Mouse (Mus musculus) lung, postnatal 14 days (tissue): Measurements from ENCODE around the gene Msh2.
A peak's percentile ranks its signal among the peaks of the same experiment; 100 is the strongest.
"Not testable (repeated sequence)": the region's sequence is repeated elsewhere in the genome, so short reads cannot be mapped to it uniquely, and the experiment has no call there.

Experiments
- DNase-seq: peaks from one replicate; pipeline ENCODE4 v3.0.0; 2021

The Msh2 gene

GRCm38 (mm10) chr17:87671890-87672660, at the start of gene Msh2:
Gene Msh2, plus strand, starts transcription at chr17:87672330.
- peak; percentile 98 for DNase-seq

- DNase-seq = no peak
Measured at GRCm38 (mm10) chr17:87625510-87626086, 46.5 kb upstream of the Msh2 start.

- no peak for DNase-seq
Measured at GRCm38 (mm10) chr17:87628144-87628543, 44.0 kb upstream of the Msh2 start.

GRCm38 (mm10) chr17:87628706-87629105, 43.4 kb upstream of the Msh2 start:
- no peak for DNase-seq

- peak; percentile 55 for DNase-seq
Measured at GRCm38 (mm10) chr17:87637056-87637389, 35.1 kb upstream of the Msh2 start.

GRCm38 (mm10) chr17:87639242-87639641, 32.9 kb upstream of the Msh2 start:
- DNase-seq = no peak

GRCm38 (mm10) chr17:87640272-87640671, 31.9 kb upstream of the Msh2 start:
- DNase-seq = no peak

GRCm38 (mm10) chr17:87641006-87641405, 31.1 kb upstream of the Msh2 start:
- no peak for DNase-seq

- no peak for DNase-seq
Measured at GRCm38 (mm10) chr17:87642744-87643143, 29.4 kb upstream of the Msh2 start.

- DNase-seq = not testable (repeated sequence)
Measured at GRCm38 (mm10) chr17:87655616-87656015, 16.5 kb upstream of the Msh2 start.

- DNase-seq = peak; percentile 13
Measured at GRCm38 (mm10) chr17:87661958-87662573, 10.1 kb upstream of the Msh2 start.

- DNase-seq = no peak
Measured at GRCm38 (mm10) chr17:87664238-87664637, 7.9 kb upstream of the Msh2 start.

GRCm38 (mm10) chr17:87665066-87665822, 6.9 kb upstream of the Msh2 start:
- peak; percentile 76 for DNase-seq

GRCm38 (mm10) chr17:87672677-87673286, 652 bp downstream of the Msh2 start:
- peak; percentile 41 for DNase-seq

GRCm38 (mm10) chr17:87676916-87677474, 4.9 kb downstream of the Msh2 start:
- DNase-seq = not testable (repeated sequence)

- DNase-seq = no peak
Measured at GRCm38 (mm10) chr17:87677656-87678055, 5.5 kb downstream of the Msh2 start.

- no peak for DNase-seq
Measured at GRCm38 (mm10) chr17:87689217-87689616, 17.1 kb downstream of the Msh2 start.

GRCm38 (mm10) chr17:87691958-87692357, 19.8 kb downstream of the Msh2 start:
- DNase-seq = peak; percentile 71

- no peak for DNase-seq
Measured at GRCm38 (mm10) chr17:87695874-87696465, 23.8 kb downstream of the Msh2 start.

- no peak for DNase-seq
Measured at GRCm38 (mm10) chr17:87696814-87697213, 24.7 kb downstream of the Msh2 start.

GRCm38 (mm10) chr17:87698996-87699765, 27.1 kb downstream of the Msh2 start:
- no peak for DNase-seq
